Mouse (Mus musculus) cortical plate, adult 2 months (tissue): ENCODE results near the gene Itga6. TPM values are rescaled to one million over a fixed set of nuclear protein-coding genes. Genes with fewer than 3 reads are reported as not detected.
"Not testable (repeated sequence)": the region's sequence is repeated elsewhere in the genome, so short reads cannot be mapped to it uniquely, and the experiment has no call there.

ENCODE experiments used
- H3K27ac ChIP-seq: fragments of 200-500 bp; 2 replicates; pipeline ENCODE4 v1.5.1; 2012; ENCODE audit warnings: low read length, control low read depth, inconsistent platforms; ENCODE audit not compliant: insufficient read depth
- H3K4me1 ChIP-seq: fragments of 200-500 bp; 2 replicates; pipeline ENCODE4 v1.6.1; 2011; ENCODE audit warnings: low read length; ENCODE audit not compliant: control insufficient read depth, insufficient read depth
- H3K4me3 ChIP-seq: fragments of 200-500 bp; 2 replicates; pipeline ENCODE4 v1.5.1; 2011; ENCODE audit warnings: mild to moderate bottlenecking, low read length, control low read depth; ENCODE audit not compliant: insufficient read depth
- CTCF ChIP-seq: fragments of 200-500 bp; IDR thresholded peaks from 2 replicates; pipeline ENCODE4 v1.5.1; 2011; ENCODE audit warnings: mild to moderate bottlenecking, control low read depth, low read length; ENCODE audit not compliant: insufficient read depth; ENCODE audit errors: extremely low read depth
- POLR2A ChIP-seq: fragments of 200-500 bp; IDR thresholded peaks from 2 replicates; pipeline ENCODE4 v1.6.1; 2011; ENCODE audit warnings: mild to moderate bottlenecking, low read length, control low read depth; ENCODE audit not compliant: insufficient read depth; ENCODE audit errors: extremely low read depth
- polyA plus RNA-seq: library from polyadenylated mRNA; depleted of rRNA; stranded (reverse); fragments of >200 nt; gene quantifications from 2 replicates; pipeline ENCODE4 v1.2.3, GENCODE M21; 2012

Gene Itga6
- polyA plus RNA-seq, 1 experiment: 23.1 TPM

GRCm38 (mm10) chr2:71714416-71714815 is 31.0 kb upstream of the Itga6 start:
- Histone ChIP-seq H3K27ac (no peak overlapping the region), H3K4me1 (no peaks in the 10 kb centered on the region)
- TF ChIP-seq CTCF (no peak), POLR2A (no peak)

GRCm38 (mm10) chr2:71719005-71719386 is 26.4 kb upstream of the Itga6 start:
- TF ChIP-seq CTCF (no peak), POLR2A (no peak)
- Histone ChIP-seq H3K27ac (no peak overlapping the region), H3K4me1 (no peaks in the 10 kb centered on the region)

More at GRCm38 (mm10) chr2:71714416-71714815, 31.0 kb upstream of the Itga6 start:
- H3K4me3 ChIP-seq: no peak overlapping the region

GRCm38 (mm10) chr2:71719387-71720034 is 25.9 kb upstream of the Itga6 start:
- Histone ChIP-seq H3K4me3 (no peak overlapping the region), H3K27ac (no peak overlapping the region), H3K4me1 (no peaks in the 10 kb centered on the region)
- TF ChIP-seq POLR2A (no peak), CTCF (no peak)

More at GRCm38 (mm10) chr2:71719005-71719386, 26.4 kb upstream of the Itga6 start:
- H3K4me3 ChIP-seq: no peak overlapping the region

GRCm38 (mm10) chr2:71720556-71720955 is 24.9 kb upstream of the Itga6 start:
- not testable (repeated sequence) for H3K4me1 ChIP-seq

GRCm38 (mm10) chr2:71722913-71723312 is 22.5 kb upstream of the Itga6 start:
- TF ChIP-seq POLR2A: no peak
- TF ChIP-seq CTCF: no peak
- H3K4me1 ChIP-seq: no peaks in the 10 kb centered on the region
- H3K4me3 ChIP-seq: no peak overlapping the region
- H3K27ac ChIP-seq: no peak overlapping the region

More at GRCm38 (mm10) chr2:71720556-71720955, 24.9 kb upstream of the Itga6 start:
- H3K27ac ChIP-seq, H3K4me3 ChIP-seq: not testable (repeated sequence)

- no peak overlapping the region for H3K4me3 ChIP-seq
- TF ChIP-seq CTCF (no peak), POLR2A (no peak)
- H3K27ac ChIP-seq: no peak overlapping the region
- H3K4me1 ChIP-seq: no peaks in the 10 kb centered on the region
These were observed 21.8 kb upstream of the Itga6 start for GRCm38 (mm10) chr2:71723623-71724022.

- Histone ChIP-seq H3K27ac (no peak overlapping the region), H3K4me1 (no peaks in the 10 kb centered on the region), H3K4me3 (no peak overlapping the region)
- TF ChIP-seq POLR2A (no peak), CTCF (no peak)
These were observed 21.4 kb upstream of the Itga6 start for GRCm38 (mm10) chr2:71724028-71724427.

GRCm38 (mm10) chr2:71725446-71725845 is 20.0 kb upstream of the Itga6 start:
- H3K4me1 ChIP-seq: 0 out of 2 replicates have a peak, but pooled peaks cover 1% of the 10 kb centered on the region
- TF ChIP-seq CTCF (no peak), POLR2A (no peak)
- no peak overlapping the region for H3K27ac ChIP-seq
- no peak overlapping the region for H3K4me3 ChIP-seq

GRCm38 (mm10) chr2:71726883-71727676 is 18.3 kb upstream of the Itga6 start:
- no peak overlapping the region for H3K4me3 ChIP-seq
- TF ChIP-seq POLR2A (no peak), CTCF (no peak)
- 0 out of 2 replicates have a peak, but pooled peaks cover 1% of the 10 kb centered on the region for H3K4me1 ChIP-seq
- H3K27ac ChIP-seq: no peak overlapping the region

GRCm38 (mm10) chr2:71728341-71728740 is 17.1 kb upstream of the Itga6 start:
- 0 out of 2 replicates have a peak, but pooled peaks cover 1% of the 10 kb centered on the region for H3K4me1 ChIP-seq
- H3K27ac ChIP-seq: no peak overlapping the region
- TF ChIP-seq POLR2A: no peak
- no peak for TF ChIP-seq CTCF
- no peak overlapping the region for H3K4me3 ChIP-seq
